Mouse (Mus musculus) hindbrain, postnatal 0 days (tissue): Measurements from ENCODE around the gene Nova2. TPM values are rescaled to one million over a fixed set of nuclear protein-coding genes. Genes with fewer than 3 reads are reported as not detected.

ENCODE experiments used
- ATAC-seq: fragments of 200-750 bp; cut with Nextera tagmentation; 2 replicates; pipeline ENCODE4 v1.8.0; 2017; ENCODE audit warnings: mild to moderate bottlenecking, moderate TSS enrichment, moderate library complexity
- DNase-seq: peaks from one replicate; pipeline ENCODE4 v3.0.0-alpha.2; 2015; ENCODE audit warnings: low spot score
- H3K27ac ChIP-seq: fragments of 300-500 bp; sonication (generic); 2 replicates; pipeline ENCODE4 v1.5.1; 2014; ENCODE audit warnings: mild to moderate bottlenecking
- H3K27me3 ChIP-seq: fragments of 300-500 bp; sonication (generic); 2 replicates; pipeline ENCODE4 v1.6.1; 2014; ENCODE audit warnings: low read length, mixed read lengths; ENCODE audit not compliant: insufficient read depth
- H3K36me3 ChIP-seq: fragments of 300-500 bp; sonication (generic); 2 replicates; pipeline ENCODE4 v1.6.1; 2014; ENCODE audit warnings: low read length, mixed read lengths; ENCODE audit not compliant: insufficient read depth
- H3K4me1 ChIP-seq: fragments of 300-500 bp; sonication (generic); 2 replicates; pipeline ENCODE4 v1.6.1; 2014; ENCODE audit warnings: antibody characterized with exemption, low read length, mixed read lengths; ENCODE audit not compliant: insufficient read depth
- H3K4me2 ChIP-seq: fragments of 300-500 bp; sonication (generic); 2 replicates; pipeline ENCODE4 v1.6.1; 2014; ENCODE audit warnings: low read depth, mild to moderate bottlenecking, low read length, moderate library complexity, mixed read lengths
- H3K4me3 ChIP-seq: fragments of 300-500 bp; sonication (generic); 2 replicates; pipeline ENCODE4 v1.5.1; 2014; ENCODE audit warnings: low read length
- H3K9ac ChIP-seq: fragments of 300-500 bp; sonication (generic); replicated peaks from 2 replicates; pipeline ENCODE4 v1.6.1; 2014; ENCODE audit warnings: mild to moderate bottlenecking, low read length, moderate library complexity, mixed read lengths
- H3K9me3 ChIP-seq: fragments of 300-500 bp; sonication (generic); 2 replicates; pipeline ENCODE4 v1.6.1; 2016; ENCODE audit warnings: low read length, mixed read lengths
- CTCF ChIP-seq: IDR thresholded peaks from 2 replicates; pipeline ENCODE4 v1.5.1; 2016; ENCODE audit warnings: antibody characterized with exemption, control low read depth, low read depth
- WGBS: fragments of 180-500 bp; shearing (Covaris S2); extraction: QIAGEN DNeasy Blood & Tissue Kit; methylation state at CpG from one replicate; pipeline ENCODE4 v1.1.7; 2014; 5-methylcytosine and 5-hydroxymethylcytosine counted together
- polyA plus RNA-seq: library from polyadenylated mRNA; unstranded; fragments of >200 nt; fragmentation: Nextera tagmentation; extraction: Ambion mirVana; gene quantifications from 2 replicates; pipeline ENCODE4 v1.2.1, GENCODE M21; 2015
- total RNA-seq: library from RNA; depleted of rRNA; stranded (reverse); fragments of >200 nt; gene quantifications from 2 replicates; pipeline ENCODE4 v1.2.3, GENCODE M21; 2014; rRNA removed

The Nova2 gene
- total RNA-seq: 18.3 and 19.8 TPM in 2 replicates
- polyA plus RNA-seq: 9.2 and 9.7 TPM in 2 replicates

GRCm38 (mm10) chr7:18925162-18925938 lies at the start of gene Nova2:
Gene Nova2, plus strand, starts transcription at chr7:18925888.
- no peaks in the 10 kb centered on the region for H3K9me3 ChIP-seq
- DNase-seq: peak; percentile 98
- TF ChIP-seq CTCF: peak; percentile 53
- H3K4me2 ChIP-seq: peak within 1 kb of the TSS; percentile 74
- 0% methylated on average over 30 of the region's 45 CpGs for WGBS
- H3K36me3 ChIP-seq: no peaks in the 10 kb centered on the region
- peak within 1 kb of the TSS; percentile 99 for H3K9ac ChIP-seq
- peak within 1 kb of the TSS; percentile 96 for H3K27ac ChIP-seq
- H3K4me3 ChIP-seq: peak within 1 kb of the TSS; percentile 98
- ATAC-seq: peak; percentile 87
- peaks cover 35% of the 10 kb centered on the region for H3K4me1 ChIP-seq
- H3K27me3 ChIP-seq: no peaks in the 10 kb centered on the region

DNA sequence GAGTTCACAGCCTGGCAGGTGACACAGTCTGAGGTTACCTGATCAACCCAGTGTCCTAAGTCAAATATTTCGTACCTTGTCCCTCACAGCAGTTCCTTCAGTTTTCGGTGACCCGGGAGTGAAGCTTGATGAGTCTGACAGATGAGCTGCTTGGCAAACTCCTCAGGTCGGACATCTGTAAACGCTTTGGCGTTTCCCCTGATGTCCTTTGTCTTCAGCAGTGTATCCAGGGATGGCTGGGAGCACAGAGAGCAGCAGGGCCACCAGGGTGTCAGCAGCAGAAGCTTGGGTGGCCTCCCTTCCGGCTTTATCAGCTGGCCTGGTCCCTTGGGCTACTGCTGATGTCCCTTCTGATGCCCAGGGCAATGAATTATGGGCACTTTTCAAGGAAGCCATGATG lies 47.0 kb upstream of the Nova2 start:
- DNase-seq: no peak
- TF ChIP-seq CTCF: no peak
- H3K9me3 ChIP-seq: no peaks in the 10 kb centered on the region
- no peaks in the 10 kb centered on the region for H3K27me3 ChIP-seq
- no peaks in the 10 kb centered on the region for H3K4me1 ChIP-seq
- H3K4me2 ChIP-seq: no peak overlapping the region
- no peak for ATAC-seq
- no peak overlapping the region for H3K4me3 ChIP-seq
- WGBS: 66% methylated on average over 7 of the region's 7 CpGs
- H3K27ac ChIP-seq: no peak overlapping the region
- no peak overlapping the region for H3K9ac ChIP-seq
- no peaks in the 10 kb centered on the region for H3K36me3 ChIP-seq

- 57% methylated on average over 9 of the region's 9 CpGs for WGBS
- H3K27ac ChIP-seq: no peak overlapping the region
Measured at GRCm38 (mm10) chr7:18883991-18884744, 41.5 kb upstream of the Nova2 start.

GRCm38 (mm10) chr7:18884745-18885422 lies 40.8 kb upstream of the Nova2 start:
- WGBS: 56% methylated on average over 13 of the region's 13 CpGs
- no peak for TF ChIP-seq CTCF
- no peaks in the 10 kb centered on the region for H3K36me3 ChIP-seq
- DNase-seq (no peak), ATAC-seq (peak; percentile 35; the same call in 1 of the 2 replicates)
- no peaks in the 10 kb centered on the region for H3K9me3 ChIP-seq
- no peaks in the 10 kb centered on the region for H3K27me3 ChIP-seq
- no peak overlapping the region for H3K9ac ChIP-seq
- H3K4me2 ChIP-seq: 0 out of 2 replicates have a peak overlapping the region, but pooled peaks have one; percentile 14
- H3K4me3 ChIP-seq: no peak overlapping the region
- no peak overlapping the region for H3K27ac ChIP-seq
- H3K4me1 ChIP-seq: no peaks in the 10 kb centered on the region

More at GRCm38 (mm10) chr7:18883991-18884744, 41.5 kb upstream of the Nova2 start:
- H3K9me3 ChIP-seq: no peaks in the 10 kb centered on the region
- TF ChIP-seq CTCF: no peak
- H3K27me3 ChIP-seq: no peaks in the 10 kb centered on the region
- H3K36me3 ChIP-seq: no peaks in the 10 kb centered on the region
- DNase-seq: no peak
- H3K9ac ChIP-seq: no peak overlapping the region
- no peak for ATAC-seq
- no peaks in the 10 kb centered on the region for H3K4me1 ChIP-seq
- H3K4me2 ChIP-seq: no peak overlapping the region
- H3K4me3 ChIP-seq: no peak overlapping the region

DNA sequence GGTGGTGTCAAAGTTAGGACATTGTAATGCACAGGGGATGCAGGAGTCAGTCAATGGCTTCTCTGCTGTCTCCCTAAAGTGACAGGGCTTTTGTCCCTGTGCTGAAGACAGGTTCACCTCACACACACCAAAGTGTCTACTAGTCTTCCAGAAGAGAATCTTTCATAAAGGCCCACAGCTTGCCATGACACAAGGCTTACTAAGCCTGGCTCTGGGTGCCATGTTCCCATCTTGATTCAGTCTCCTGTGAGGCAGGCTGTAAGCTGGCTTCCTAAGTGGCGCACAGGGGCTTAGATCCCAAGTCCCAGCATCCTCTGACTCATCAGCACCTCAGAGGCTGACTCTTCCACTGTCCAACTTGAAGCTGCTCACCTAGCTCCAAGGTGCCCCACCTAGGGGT lies 38.7 kb upstream of the Nova2 start:
- WGBS: 92% methylated on average over 1 of the region's 1 CpGs

DNA sequence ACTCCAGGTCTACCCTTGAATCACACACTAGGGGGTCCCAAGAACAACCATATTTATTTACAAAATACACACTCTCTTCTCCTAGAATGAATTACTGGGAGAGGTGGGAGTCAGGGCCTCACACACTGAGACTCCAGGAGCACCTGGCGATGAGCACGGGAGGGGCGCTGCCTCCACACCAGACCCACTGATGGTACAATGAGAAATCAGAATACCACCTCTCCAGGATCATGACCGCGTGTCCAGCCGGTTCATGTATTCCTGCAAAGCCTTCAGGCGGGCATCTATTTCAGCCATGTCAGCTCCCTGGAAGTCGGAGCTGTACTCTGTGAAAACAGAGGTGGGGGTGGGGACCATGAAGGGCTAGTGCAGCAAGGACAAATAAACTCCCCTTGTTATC lies 34.8 kb upstream of the Nova2 start:
- Histone ChIP-seq H3K27ac (no peak overlapping the region), H3K9me3 (no peaks in the 10 kb centered on the region), H3K9ac (no peak overlapping the region), H3K27me3 (no peaks in the 10 kb centered on the region), H3K4me1 (peaks cover 13% of the 10 kb centered on the region), H3K4me2 (no peak overlapping the region), H3K4me3 (no peak overlapping the region), H3K36me3 (no peaks in the 10 kb centered on the region)
- 89% methylated on average over 8 of the region's 8 CpGs for WGBS
- ATAC-seq (no peak), DNase-seq (no peak)
- no peak for TF ChIP-seq CTCF

More for the DNA sequence above, 38.7 kb upstream of the Nova2 start:
- ATAC-seq (no peak), DNase-seq (no peak)
- Histone ChIP-seq H3K4me3 (no peak overlapping the region), H3K9me3 (no peaks in the 10 kb centered on the region), H3K27me3 (no peaks in the 10 kb centered on the region), H3K9ac (no peak overlapping the region), H3K4me1 (no peaks in the 10 kb centered on the region), H3K4me2 (no peak overlapping the region), H3K27ac (no peak overlapping the region), H3K36me3 (no peaks in the 10 kb centered on the region)
- TF ChIP-seq CTCF: no peak
